Mouse (Mus musculus) lung, postnatal 14 days (tissue): Measurements from ENCODE around the gene 1600014C23Rik.
A peak's percentile ranks its signal among the peaks of the same experiment; 100 is the strongest.

Experiments
- DNase-seq: peaks from one replicate; pipeline ENCODE4 v3.0.0; 2021

Gene 1600014C23Rik

DNA sequence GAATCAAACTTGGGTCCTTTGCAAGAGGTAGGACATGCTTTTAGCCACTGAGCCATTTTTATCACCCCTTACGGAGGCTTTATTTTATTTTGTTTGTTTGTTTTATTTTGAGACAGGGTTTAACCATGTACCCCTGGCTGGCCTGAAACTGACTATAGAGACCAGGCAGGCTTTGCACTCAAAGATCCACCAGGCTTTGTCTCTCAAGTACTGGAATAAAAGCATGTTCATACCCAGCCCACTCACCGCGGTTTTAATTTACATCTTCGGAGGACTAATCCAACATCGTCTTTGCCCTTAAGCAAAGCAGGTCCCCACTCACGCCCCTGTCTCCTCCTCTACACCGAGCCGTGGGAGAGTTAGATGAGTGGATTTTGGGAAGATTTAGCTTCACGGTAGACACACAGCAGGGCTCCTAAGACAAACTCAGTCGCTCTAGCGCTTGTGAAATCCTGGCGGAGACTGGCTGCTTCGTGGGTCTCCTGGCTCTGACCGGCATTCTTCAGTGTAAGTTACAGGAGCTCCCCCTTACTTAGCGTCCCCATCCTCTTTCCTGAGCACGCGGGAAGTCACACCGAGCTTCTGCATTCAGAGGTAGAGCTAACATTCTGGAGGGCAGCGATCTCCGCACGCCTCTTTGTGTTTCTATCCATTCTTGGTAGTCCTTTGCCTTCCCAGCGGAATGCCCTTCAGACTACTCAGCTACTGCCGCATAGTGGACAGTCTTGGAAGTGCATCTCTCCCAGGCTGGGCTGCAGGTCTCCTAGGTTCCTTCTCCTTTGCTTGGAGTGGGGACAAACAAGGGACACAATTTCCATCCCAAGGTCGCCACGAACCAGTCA lies 9.7 kb downstream of the 1600014C23Rik start:
- peak; percentile 89 for DNase-seq

DNA sequence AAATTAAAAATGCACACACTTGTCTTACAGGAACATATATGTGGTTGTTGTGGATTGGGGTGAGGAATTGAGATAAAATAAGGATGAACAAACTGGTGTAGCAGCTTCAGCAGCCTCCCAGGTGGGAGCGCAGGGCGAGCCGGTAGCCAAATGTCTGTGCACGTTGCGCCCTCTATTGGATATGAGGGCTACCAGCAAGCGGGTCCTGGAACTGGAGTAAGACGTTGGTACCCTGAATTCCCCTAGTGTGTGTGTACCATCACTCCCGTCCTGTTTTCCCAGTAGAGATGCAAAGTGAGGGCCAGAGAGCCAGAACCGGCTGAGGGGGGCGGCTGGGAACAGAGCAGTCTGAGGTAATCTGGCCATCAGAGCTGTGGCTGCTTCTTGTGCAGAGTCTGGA lies 15.3 kb downstream of the 1600014C23Rik start:
- peak; percentile 80 for DNase-seq

DNA sequence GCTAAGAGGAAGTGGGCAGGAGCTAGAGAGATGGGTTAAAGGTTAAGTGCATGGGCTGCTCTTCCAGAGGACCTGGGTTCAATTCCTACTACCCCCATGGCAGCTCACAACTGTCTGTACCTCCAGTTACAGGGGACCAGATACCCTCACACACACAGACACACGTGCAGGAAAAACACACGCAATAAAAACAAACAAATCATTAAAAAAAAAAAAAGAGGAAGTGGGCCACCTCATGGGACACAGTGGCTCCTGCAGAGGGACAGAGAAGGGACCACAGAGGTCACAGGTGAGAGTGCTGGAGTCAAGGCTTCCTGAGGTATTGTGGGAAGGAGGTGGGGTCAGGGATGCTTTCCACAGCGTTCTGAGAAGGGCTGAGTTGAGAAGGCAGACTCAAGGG lies 22.1 kb downstream of the 1600014C23Rik start:
- no peak for DNase-seq

DNA sequence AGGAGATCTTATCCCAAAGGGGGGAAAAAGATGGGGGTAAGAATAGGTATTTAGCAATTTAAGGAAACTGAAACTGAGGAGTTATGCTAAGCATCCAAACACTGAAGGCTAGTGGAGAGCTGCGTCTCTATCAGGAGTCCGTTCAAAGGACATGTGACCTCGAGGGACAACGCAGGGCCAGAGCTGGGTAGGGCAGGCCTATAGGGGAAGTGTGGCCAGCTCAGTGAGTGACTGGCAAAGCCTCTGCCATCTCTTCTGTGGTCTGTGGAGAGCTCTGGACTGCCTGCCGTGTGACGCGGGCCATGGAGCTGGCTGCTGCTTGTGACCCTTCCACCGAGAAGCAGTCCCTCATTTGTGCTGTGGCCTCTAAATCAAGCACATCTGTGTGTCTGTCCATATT lies 23.2 kb downstream of the 1600014C23Rik start:
- no peak for DNase-seq

DNA sequence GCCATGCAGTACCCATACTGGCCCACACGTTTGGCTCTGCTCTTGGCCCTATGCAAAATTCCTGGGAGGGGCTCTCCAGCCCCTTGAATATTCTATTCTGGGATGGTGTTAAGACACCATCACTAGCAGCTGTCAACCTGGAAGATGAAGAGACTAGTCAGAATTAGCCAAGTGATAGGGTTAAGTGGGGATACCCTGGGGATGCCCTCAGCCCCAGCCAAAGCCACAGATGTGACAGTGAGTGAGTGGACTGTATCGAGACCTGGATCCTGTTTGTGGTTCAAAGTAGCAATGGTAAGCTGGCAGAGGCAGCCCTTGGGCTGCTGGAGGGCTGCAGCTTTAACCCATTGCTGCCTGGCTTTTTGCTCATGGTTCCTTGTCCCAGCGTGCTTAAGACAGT lies 23.8 kb downstream of the 1600014C23Rik start:
- no peak for DNase-seq

DNA sequence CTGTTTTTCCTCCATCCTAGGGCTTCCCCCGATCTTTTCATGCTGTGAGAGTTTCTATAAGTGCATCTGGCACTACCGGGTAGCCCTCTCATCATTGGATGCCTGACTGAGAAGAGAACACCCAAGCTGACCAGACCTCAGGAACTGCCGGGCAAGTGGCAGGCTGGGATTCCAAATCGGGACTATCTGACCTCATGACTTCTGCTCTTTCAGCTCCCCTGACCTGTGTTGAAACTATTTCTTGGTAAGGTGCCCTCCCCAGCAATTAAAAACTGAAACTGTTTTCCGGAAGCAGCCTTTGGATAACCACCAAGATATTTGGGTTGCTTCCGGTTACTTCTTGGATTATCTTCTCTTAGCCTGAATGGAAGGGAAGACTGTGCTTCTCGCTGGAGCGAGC lies 25.5 kb downstream of the 1600014C23Rik start:
- DNase-seq: no peak

DNA sequence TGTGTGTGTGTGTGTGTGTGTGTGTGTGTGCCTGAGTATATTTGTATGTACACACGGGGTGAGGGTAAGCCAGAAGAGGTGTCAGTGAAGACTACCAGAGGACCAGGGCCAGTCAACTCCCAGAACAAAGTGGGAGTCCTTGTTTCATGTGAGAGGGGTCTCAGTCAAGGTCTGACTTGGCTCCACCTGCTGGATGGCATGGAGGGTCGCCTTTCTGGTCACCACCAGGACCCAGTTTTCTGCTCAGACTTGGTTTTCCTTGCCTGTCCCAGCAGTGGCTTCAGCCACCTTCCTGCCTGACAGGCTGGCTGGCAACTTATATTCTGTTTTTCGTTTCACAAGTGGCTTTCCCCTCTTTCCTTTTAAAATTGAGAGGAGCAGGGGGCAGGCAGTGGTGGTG lies 26.3 kb downstream of the 1600014C23Rik start:
- no peak for DNase-seq

DNA sequence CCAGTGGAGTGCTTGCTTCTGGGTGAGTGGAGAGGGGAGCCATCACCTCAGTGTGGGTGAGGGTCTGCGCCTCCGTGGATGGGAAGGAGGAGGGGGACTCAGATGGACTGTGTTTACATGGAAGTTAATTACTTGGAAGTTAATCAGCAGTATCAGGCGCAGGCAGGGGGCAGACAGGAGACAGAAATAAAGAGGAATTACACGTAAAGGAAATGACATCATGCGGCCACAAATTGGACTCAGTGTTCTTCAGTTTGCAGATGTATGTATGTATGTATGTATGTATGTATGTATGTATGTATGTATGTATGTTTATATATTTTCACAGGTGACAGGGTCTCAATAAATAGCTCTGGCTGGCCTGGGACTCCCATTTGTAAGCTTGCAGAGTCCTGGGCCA lies 26.8 kb downstream of the 1600014C23Rik start:
- DNase-seq: no peak

DNA sequence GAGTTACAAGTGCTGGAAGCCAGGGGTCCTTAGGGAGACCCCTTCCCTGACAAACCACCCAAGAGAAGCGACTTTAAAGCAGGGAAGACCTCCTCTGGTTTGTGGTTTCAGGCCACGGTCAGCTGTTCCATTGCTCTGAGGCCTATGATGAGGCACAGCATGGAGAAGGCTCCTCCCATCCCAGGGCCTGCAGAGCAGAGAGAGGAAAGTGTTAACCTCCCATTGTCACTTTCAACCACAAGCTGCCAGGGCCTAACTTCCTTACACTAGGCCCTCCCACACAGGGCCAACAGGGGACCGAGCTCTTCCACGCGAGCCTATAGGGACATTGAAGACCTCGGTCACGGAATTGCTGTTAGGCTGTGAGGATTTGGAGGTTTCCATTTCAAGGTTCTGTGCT lies 30.5 kb downstream of the 1600014C23Rik start:
- DNase-seq: no peak

DNA sequence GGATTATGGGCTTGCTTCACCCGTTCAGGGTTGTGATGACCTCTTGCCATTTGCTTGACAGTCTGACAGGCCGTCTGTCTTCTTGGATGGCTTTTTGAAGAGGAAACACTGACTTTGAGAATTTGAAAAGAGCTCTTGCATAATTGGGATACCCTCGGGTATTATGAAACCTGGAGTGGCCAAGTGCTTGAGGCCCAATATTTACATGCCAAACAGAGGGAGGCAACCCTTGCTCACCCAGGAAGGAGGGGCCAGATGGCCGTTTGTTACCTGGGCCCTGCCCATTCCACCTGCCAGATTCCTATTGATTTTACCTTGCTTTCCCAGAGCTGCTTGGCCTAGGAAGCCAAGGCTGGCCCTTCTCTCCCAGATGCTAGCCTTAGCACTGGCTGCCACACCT lies 31.4 kb downstream of the 1600014C23Rik start:
- DNase-seq: peak; percentile 52

DNA sequence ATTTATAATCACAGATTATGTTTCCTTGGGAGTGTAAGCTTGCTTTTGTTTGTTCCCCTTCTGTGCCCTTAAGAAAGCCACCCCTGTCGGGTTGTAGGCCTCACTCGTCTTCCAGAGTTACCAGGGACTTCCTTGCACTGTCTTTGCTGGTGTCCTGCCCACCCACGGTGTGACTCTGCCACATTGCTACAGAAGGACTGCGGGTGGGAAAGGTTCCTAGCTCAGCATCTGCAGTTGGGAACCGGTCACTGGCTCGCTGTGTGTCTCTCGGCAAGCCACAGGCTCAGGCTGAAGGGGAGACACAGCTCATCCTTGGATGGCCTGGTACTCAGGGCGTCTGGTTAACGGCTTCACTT lies 32.4 kb downstream of the 1600014C23Rik start:
- no peak for DNase-seq

DNA sequence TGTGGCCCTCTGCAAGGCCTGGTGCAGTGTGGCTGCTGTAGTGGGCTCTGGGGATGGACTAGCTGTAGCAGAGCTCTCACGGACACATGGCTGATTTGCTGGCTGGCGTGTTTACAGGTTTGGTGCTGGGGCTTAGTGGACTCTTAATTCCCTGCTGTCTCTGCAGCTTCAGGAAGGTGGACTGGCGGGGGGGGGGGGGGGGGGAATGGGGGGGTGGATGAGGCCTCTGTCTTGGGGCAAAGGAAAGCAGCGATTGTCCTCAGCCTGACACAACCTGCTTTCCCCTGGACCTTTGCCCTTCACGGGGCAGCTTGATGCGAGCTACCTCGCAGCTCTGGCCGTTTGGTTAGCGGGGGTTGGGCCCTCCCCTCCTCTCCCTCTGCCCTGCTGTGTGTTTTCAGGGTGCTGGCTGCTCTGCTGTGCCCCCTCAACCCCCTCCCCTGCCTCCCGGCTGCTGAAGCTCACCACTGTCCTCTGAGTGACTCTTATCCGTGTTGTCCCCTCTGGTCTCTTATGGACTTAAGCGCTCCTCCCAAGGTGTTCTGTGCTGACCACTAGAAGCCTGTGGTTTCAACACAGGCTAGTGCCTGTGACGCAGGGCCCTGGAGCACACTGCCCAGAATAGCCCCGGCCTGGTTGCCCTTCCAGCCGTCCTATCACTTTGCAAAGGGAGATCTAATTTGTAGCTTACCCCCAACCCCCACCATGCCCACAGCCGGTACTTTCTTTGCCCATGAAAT lies 33.0 kb downstream of the 1600014C23Rik start:
- DNase-seq: peak; percentile 48

DNA sequence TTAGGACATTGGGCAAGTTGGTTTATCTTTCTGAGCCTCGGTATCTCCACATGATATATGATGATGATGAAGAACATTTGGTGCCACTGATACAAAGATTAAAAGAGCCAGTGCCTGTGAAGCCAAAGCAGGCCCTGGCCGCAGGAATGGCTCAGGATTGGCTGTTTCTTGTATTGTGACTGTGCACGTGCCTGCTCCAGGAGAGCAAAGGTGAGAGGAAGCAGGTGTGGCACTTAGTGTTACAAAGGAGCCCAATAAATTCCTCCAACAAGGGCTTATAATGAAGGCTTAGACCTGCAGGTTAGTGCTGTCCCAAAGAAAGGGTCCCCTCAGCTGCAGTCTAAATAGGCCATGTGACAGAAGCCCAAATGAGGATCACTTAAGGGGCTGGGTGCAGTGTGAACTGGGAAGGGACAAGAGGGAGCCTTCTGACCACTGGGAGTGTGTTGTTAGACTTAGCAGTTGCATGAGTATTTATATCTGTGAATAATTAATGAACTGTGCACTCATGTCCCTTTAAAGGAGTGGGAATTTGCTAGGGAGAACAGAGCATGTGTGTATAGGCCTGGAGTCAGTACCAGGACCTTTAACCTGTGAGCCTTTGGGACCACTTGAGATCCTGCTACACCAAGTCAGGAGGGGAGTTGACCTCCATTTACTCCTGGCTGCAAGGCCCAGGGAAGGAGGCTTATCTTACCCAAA lies 34.5 kb downstream of the 1600014C23Rik start:
- no peak for DNase-seq

DNA sequence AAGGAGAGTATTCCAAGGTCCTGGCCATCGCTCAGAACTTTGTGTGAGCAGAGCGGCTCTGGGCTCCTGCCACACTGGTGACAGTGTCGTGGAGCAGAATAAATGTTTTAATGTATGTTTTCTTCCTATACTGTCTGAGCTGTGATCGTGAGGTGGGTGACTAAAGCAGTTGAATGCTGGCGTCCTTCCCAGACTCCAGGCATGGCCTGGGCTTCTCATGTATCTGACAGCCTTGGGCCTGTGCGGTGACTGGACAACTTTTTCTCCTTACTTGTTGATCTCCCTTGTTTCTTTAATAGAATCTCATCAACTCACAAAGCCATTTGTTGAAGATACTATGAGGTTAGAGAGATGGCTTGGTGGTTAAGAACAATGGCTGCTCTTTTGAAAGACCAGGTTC lies 35.3 kb downstream of the 1600014C23Rik start:
- no peak for DNase-seq

DNA sequence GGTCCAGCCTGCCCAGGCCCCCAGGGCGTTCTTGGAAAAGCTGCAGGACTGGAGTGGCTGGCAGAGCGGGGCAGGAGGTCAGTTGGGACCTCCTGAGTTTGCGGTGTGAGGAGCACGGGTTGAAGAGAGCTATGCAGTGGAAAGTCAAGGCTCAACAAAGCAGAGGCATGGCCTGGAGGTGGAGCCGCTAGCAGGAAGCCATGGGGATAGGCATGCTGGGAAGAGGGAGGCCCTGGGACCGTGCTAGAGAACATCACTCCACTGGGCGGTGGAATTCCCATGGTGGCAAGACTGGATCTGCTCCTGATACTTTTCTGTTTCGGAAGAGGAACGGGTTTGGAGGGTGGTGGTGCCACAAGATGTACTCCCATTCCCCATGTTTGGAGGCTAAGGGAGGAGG lies 36.7 kb downstream of the 1600014C23Rik start:
- no peak for DNase-seq

DNA sequence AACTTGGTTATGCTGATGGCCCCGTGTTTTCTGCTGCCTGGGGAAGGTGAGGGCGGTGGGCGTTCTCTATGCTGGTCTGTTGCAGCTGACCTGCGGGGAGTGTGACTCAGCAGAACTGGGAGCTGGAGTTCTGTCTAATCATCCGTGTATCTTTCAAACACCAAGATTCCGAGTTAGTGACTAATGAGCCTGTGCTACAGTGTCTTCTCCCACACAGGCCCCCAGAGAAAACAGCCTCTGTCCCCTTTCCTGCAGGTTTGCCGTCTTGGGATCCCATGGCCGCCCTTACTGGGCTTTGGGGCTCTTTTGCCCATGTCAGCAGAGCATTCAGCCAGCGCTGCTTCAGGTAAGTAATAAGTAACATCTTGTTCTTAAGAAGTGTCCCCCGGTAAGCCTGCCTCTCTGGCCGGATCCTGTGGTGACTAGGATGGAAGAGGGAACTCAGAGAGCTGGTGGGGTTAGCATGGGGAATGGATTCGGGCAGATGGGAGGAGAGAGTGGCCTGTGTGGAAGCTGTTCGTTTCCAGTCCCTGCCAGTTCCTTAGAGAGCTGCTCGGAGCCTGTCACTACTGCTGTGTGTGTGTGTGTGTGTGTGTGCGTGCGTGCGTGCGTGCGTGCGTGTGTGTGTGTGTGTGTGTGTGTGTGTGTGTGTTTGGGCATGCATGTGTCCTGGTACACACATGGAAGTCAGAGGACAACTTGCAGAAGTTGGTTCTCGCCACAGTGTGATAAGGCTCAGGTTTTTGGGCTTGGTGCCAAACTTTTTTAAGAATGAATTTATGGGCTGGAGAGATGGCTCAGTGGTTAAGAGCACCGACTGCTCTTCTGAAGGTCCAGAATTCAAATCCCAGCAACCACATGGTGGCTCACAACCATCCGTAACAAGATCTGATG lies 38.2 kb downstream of the 1600014C23Rik start:
- no peak for DNase-seq

DNA sequence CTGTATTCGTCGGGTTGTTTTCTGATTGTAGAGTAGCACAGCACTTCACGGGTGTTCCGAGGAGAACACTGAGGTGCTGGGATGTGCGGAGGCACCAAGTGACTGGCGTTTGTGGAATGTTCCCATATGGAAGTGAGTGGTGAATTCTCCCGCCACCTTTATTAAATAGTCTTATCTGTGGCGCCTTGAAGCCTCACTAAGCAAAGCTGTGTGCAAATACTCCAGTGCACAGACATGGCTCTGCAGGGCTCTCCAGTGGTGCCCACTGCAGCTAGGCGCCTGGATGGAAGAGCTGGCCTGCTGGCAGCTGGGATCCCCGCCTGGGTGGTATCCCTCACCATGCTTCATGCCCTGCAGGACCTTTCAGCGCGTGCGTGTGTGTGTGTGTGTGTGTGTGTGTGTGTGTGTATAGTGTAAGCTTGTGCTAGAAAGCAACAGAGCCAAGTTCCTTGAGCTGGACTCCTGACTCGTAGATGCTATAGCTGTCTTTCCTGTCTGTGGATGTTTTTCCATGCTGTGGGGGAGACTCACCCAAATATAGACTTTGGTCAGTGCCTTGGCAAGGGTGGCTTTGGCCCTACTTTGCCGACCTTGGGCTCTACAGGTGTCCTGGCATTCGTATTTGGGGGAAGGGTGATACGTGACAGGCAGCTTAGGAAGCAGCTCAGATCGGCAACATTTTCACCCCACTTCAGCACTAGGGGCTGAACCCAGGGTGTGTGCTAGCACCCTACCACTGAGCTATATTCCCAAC lies 39.7 kb downstream of the 1600014C23Rik start:
- DNase-seq: no peak

DNA sequence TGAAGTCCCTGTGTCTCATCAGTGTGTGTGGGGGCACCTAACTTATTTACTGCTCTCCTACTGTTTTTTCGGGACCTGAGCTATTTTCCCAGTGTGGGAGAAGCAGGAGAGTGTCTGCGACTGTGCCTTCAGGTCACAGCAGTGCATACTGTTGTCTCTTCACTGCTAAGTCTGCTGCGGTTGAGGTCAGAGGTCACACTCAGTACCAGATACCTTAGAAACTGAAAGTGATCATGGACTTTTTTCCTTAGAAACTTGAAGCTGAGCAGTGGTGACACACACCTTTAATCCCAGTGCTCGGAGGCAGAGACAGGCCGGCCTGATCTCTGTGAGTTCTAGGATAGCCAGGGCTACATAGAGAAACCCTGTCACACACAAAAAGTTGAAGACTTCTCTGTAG lies 41.5 kb downstream of the 1600014C23Rik start:
- no peak for DNase-seq

DNA sequence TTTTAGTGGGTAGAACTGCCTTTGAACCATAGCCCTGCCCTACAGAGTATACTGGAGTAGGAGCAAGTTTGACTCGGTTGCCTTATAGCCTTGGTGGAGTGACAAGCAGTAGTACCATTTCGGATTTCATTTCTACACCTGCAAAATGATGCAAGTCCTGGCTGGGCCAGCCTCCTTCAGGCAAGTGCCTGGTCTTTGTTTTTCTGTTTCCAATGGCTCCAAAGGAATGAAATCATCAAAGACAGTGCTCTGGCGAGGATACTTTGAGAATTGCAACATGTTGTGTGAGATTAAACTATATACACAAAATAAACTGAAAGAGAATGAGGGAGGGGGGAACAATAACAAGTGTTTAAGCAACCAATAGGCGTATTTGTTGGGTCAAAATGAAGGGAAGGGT lies 43.6 kb downstream of the 1600014C23Rik start:
- DNase-seq: no peak

DNA sequence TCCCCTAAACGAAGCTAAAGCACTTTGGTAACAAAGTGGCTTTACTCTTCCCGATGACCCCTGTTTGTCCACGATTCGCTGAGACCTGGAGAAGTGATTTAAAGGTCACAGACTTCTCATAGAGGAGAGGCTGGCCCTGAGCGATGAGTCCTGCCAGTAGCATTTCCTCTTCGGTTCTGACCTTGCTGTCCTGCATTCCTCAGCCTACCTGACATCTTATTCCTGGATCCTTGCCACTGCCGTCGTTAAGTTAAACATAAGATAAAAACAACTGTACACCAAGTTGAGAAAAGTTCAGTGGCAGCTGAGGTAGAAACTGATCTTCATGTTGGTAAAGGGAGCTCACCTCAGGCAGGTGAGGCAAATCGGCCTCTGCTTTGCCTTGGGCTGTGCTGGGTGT lies 44.5 kb downstream of the 1600014C23Rik start:
- DNase-seq: no peak

DNA sequence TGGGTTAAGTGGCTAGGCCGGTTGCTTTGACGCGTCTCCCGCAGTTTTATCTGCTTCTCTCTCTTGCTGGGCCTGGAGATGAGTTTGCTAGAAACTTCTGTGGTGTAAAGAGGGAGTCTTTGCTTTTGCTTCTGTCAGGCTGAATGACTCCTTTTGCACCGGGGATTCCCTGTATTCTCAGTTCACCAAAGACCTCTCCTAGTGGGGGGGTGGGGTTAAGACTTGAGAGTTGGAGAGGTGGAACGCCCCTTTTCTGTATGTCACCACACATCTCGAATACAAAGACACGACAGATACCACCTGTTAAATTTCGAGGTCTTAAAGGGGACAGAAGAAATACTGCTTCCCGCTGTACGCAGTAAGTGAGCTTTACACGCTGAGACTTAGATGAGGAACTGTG lies 46.9 kb downstream of the 1600014C23Rik start, which contains the start of gene Tmem63b:
Tmem63b (minus strand) TSS at position 190 of the 400 bp plus-strand sequence.
- no peak for DNase-seq

DNA sequence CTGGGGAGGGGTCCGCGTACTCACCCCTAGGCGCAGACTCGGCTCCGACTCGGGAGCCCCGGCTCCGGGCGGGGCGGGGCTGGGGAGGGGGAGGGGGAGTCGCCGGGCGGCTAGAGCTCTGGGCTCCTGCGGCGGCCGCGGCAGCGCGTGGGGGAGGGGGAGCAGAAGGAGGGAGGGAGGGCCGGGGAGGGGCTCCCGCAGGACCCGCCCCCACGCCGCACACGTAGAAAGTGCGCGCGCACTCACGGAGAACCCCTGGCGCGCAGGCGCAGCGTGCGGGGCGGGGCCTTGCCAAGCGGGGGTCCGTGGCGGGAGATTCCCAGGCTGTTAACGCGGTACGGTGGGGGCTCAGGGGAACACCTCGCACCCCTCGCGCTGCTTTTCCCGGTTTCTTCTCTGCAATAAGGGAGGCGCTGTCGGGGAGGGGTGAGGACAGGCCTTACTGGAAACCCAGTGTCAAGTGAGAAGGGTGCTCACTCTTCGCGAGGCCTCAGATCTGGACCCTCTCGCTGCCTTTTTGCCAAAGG lies 47.5 kb downstream of the 1600014C23Rik start, which contains the start of gene Mrpl14:
Mrpl14 (plus strand) TSS at position 230 of the 527 bp plus-strand sequence.
- peak; percentile 95 for DNase-seq
